Mouse (Mus musculus) liver, embryonic 12.5 days (tissue): ENCODE results near the gene Olfr1495. TPM values are rescaled to one million over a fixed set of nuclear protein-coding genes. Genes with fewer than 3 reads are reported as not detected.
"Not testable (repeated sequence)": the region's sequence is repeated elsewhere in the genome, so short reads cannot be mapped to it uniquely, and the experiment has no call there.

ENCODE experiments used
- ATAC-seq: fragments of 200-750 bp; cut with Nextera tagmentation; 2 replicates; pipeline ENCODE4 v1.8.0; 2017; ENCODE audit warnings: moderate number of reproducible peaks, mild to moderate bottlenecking, moderate library complexity
- H3K27ac ChIP-seq: fragments of 300-500 bp; sonication (generic); 2 replicates; pipeline ENCODE4 v1.5.1; 2016; ENCODE audit warnings: mild to moderate bottlenecking
- H3K27me3 ChIP-seq: fragments of 300-500 bp; sonication (generic); replicated peaks from 2 replicates; pipeline ENCODE4 v1.6.1; 2016; ENCODE audit warnings: mild to moderate bottlenecking, moderate library complexity
- H3K36me3 ChIP-seq: fragments of 300-500 bp; sonication (generic); 2 replicates; pipeline ENCODE4 v1.6.1; 2016; ENCODE audit warnings: mild to moderate bottlenecking, moderate library complexity
- H3K4me1 ChIP-seq: fragments of 300-500 bp; sonication (generic); 2 replicates; pipeline ENCODE4 v1.6.1; 2016
- H3K4me2 ChIP-seq: fragments of 300-500 bp; sonication (generic); 2 replicates; pipeline ENCODE4 v1.6.1; 2016; ENCODE audit warnings: mild to moderate bottlenecking, moderate library complexity
- H3K4me3 ChIP-seq: fragments of 300-500 bp; sonication (generic); 2 replicates; pipeline ENCODE4 v1.5.1; 2016; ENCODE audit warnings: mild to moderate bottlenecking, moderate library complexity
- H3K9ac ChIP-seq: fragments of 300-500 bp; sonication (generic); 2 replicates; pipeline ENCODE4 v1.6.1; 2016; ENCODE audit warnings: mild to moderate bottlenecking, moderate library complexity
- H3K9me3 ChIP-seq: fragments of 300-500 bp; sonication (generic); replicated peaks from 2 replicates; pipeline ENCODE4 v1.6.1; 2016; ENCODE audit warnings: mild to moderate bottlenecking, moderate library complexity
- WGBS: fragments of 180-500 bp; shearing (Covaris S2); methylation state at CpG from one replicate; pipeline ENCODE4 v1.1.7; 2016; ENCODE audit not compliant: insufficient replicate concordance; 5-methylcytosine and 5-hydroxymethylcytosine counted together
- polyA plus RNA-seq: library from polyadenylated mRNA; unstranded; fragments of >200 nt; fragmentation: Nextera tagmentation; extraction: Ambion mirVana; gene quantifications from 2 replicates; pipeline ENCODE4 v1.2.1, GENCODE M21; 2016

The Olfr1495 gene
- not detected in 2 replicates for polyA plus RNA-seq

- Histone ChIP-seq H3K4me1 (no peaks in the 10 kb centered on the region), H3K9me3 (no peaks in the 10 kb centered on the region), H3K9ac (no peak within 1 kb of the TSS), H3K4me3 (no peak within 1 kb of the TSS), H3K4me2 (no peak within 1 kb of the TSS), H3K27ac (no peak within 1 kb of the TSS), H3K27me3 (no peaks in the 10 kb centered on the region), H3K36me3 (no peaks in the 10 kb centered on the region)
- WGBS: 64% methylated on average over 3 of the region's 3 CpGs
- ATAC-seq: no peak
These were observed at the start of gene Olfr1495 for GRCm38 (mm10) chr19:13764306-13764705. Gene Olfr1495, plus strand, starts transcription at chr19:13764606.

GRCm38 (mm10) chr19:13722978-13723377 is 41.4 kb upstream of the Olfr1495 start, which contains the start of gene Olfr1493-ps1:
Gene Olfr1493-ps1, plus strand, starts transcription at chr19:13723278.
- H3K27me3 ChIP-seq: no peaks in the 10 kb centered on the region
- no peak within 1 kb of the TSS for H3K9ac ChIP-seq
- H3K27ac ChIP-seq: no peak within 1 kb of the TSS
- no peaks in the 10 kb centered on the region for H3K36me3 ChIP-seq
- no peak for ATAC-seq
- H3K4me3 ChIP-seq: no peak within 1 kb of the TSS
- WGBS: 37% methylated on average over 2 of the region's 2 CpGs
- 0 out of 2 replicates have a peak, but pooled peaks cover 5% of the 10 kb centered on the region for H3K9me3 ChIP-seq
- no peaks in the 10 kb centered on the region for H3K4me1 ChIP-seq
- H3K4me2 ChIP-seq: no peak within 1 kb of the TSS

- H3K4me3 ChIP-seq: no peak within 1 kb of the TSS
- no peaks in the 10 kb centered on the region for H3K36me3 ChIP-seq
- WGBS: 77% methylated on average over 4 of the region's 4 CpGs
- ATAC-seq: no peak
- H3K9me3 ChIP-seq: no peaks in the 10 kb centered on the region
- no peak within 1 kb of the TSS for H3K4me2 ChIP-seq
- H3K4me1 ChIP-seq: no peaks in the 10 kb centered on the region
- no peak within 1 kb of the TSS for H3K9ac ChIP-seq
- H3K27me3 ChIP-seq: no peaks in the 10 kb centered on the region
- H3K27ac ChIP-seq: no peak within 1 kb of the TSS
These were observed 25.0 kb upstream of the Olfr1495 start, which contains the start of gene Olfr1494 for GRCm38 (mm10) chr19:13739428-13739827. Gene Olfr1494, plus strand, starts transcription at chr19:13739728.

GRCm38 (mm10) chr19:13749366-13749765 is 15.0 kb upstream of the Olfr1495 start:
- WGBS: 55% methylated on average over 1 of the region's 1 CpGs
- Histone ChIP-seq H3K9me3 (no peaks in the 10 kb centered on the region), H3K27ac (no peak overlapping the region), H3K4me3 (no peak overlapping the region), H3K27me3 (no peaks in the 10 kb centered on the region), H3K36me3 (no peaks in the 10 kb centered on the region), H3K4me1 (no peaks in the 10 kb centered on the region), H3K9ac (no peak overlapping the region), H3K4me2 (no peak overlapping the region)
- no peak for ATAC-seq

GRCm38 (mm10) chr19:13768565-13769276 is 4.3 kb downstream of the Olfr1495 start:
- Histone ChIP-seq H3K27ac (no peak overlapping the region), H3K27me3 (no peaks in the 10 kb centered on the region), H3K9ac (no peak overlapping the region), H3K4me2 (no peak overlapping the region), H3K4me3 (no peak overlapping the region), H3K9me3 (no peaks in the 10 kb centered on the region), H3K36me3 (no peaks in the 10 kb centered on the region), H3K4me1 (no peaks in the 10 kb centered on the region)
- WGBS: 69% methylated on average over 9 of the region's 9 CpGs
- ATAC-seq: no peak

- H3K4me1 ChIP-seq: no peaks in the 10 kb centered on the region
- H3K4me2 ChIP-seq: no peak within 1 kb of the TSS
- H3K9ac ChIP-seq: no peak within 1 kb of the TSS
- no peaks in the 10 kb centered on the region for H3K9me3 ChIP-seq
- H3K27ac ChIP-seq: no peak within 1 kb of the TSS
- no peak within 1 kb of the TSS for H3K4me3 ChIP-seq
- no peaks in the 10 kb centered on the region for H3K36me3 ChIP-seq
- ATAC-seq: no peak
- no peaks in the 10 kb centered on the region for H3K27me3 ChIP-seq
- WGBS: 48% methylated on average over 1 of the region's 1 CpGs
These were observed 13.2 kb downstream of the Olfr1495 start, which contains the start of gene Olfr1496 for GRCm38 (mm10) chr19:13777578-13777977. Gene Olfr1496, plus strand, starts transcription at chr19:13777878.

- H3K4me1 ChIP-seq: no peaks in the 10 kb centered on the region
- H3K36me3 ChIP-seq: no peaks in the 10 kb centered on the region
- ATAC-seq: no peak
- no peaks in the 10 kb centered on the region for H3K9me3 ChIP-seq
- no peak within 1 kb of the TSS for H3K9ac ChIP-seq
- H3K27me3 ChIP-seq: no peaks in the 10 kb centered on the region
- H3K27ac ChIP-seq: no peak within 1 kb of the TSS
- H3K4me3 ChIP-seq: no peak within 1 kb of the TSS
- H3K4me2 ChIP-seq: no peak within 1 kb of the TSS
These were observed 33.7 kb downstream of the Olfr1495 start, which contains the start of gene Olfr1497 for GRCm38 (mm10) chr19:13798102-13798501. Gene Olfr1497, minus strand, starts transcription at chr19:13798202.

GRCm38 (mm10) chr19:13805486-13805885 is 41.1 kb downstream of the Olfr1495 start:
- H3K4me1 ChIP-seq, H3K9me3 ChIP-seq, H3K4me3 ChIP-seq, H3K27me3 ChIP-seq, H3K36me3 ChIP-seq, ATAC-seq, H3K4me2 ChIP-seq, H3K9ac ChIP-seq, H3K27ac ChIP-seq: not testable (repeated sequence)
- 34% methylated on average over 1 of the region's 1 CpGs for WGBS

- no peak overlapping the region for H3K4me2 ChIP-seq
- 43% methylated on average over 2 of the region's 2 CpGs for WGBS
- H3K4me3 ChIP-seq: no peak overlapping the region
- no peaks in the 10 kb centered on the region for H3K27me3 ChIP-seq
- no peak for ATAC-seq
- no peak overlapping the region for H3K9ac ChIP-seq
- no peak overlapping the region for H3K27ac ChIP-seq
- H3K4me1 ChIP-seq: no peaks in the 10 kb centered on the region
- no peaks in the 10 kb centered on the region for H3K9me3 ChIP-seq
- H3K36me3 ChIP-seq: no peaks in the 10 kb centered on the region
These were observed 48.4 kb downstream of the Olfr1495 start for GRCm38 (mm10) chr19:13812823-13813222.

- WGBS: 22% methylated on average over 5 of the region's 5 CpGs
- Histone ChIP-seq H3K27me3 (no peaks in the 10 kb centered on the region), H3K9me3 (no peaks in the 10 kb centered on the region)
These were observed 54.4 kb downstream of the Olfr1495 start for GRCm38 (mm10) chr19:13818827-13819226.

GRCm38 (mm10) chr19:13819347-13819746 is 54.9 kb downstream of the Olfr1495 start, which contains the start of gene Olfr1499:
Gene Olfr1499, minus strand, starts transcription at chr19:13819447.
- no peak within 1 kb of the TSS for H3K4me3 ChIP-seq
- H3K27ac ChIP-seq: no peak within 1 kb of the TSS
- H3K27me3 ChIP-seq: no peaks in the 10 kb centered on the region
- H3K4me2 ChIP-seq: no peak within 1 kb of the TSS
- H3K9me3 ChIP-seq: no peaks in the 10 kb centered on the region
- no peak within 1 kb of the TSS for H3K9ac ChIP-seq
- no peaks in the 10 kb centered on the region for H3K36me3 ChIP-seq
- no peak for ATAC-seq
- H3K4me1 ChIP-seq: no peaks in the 10 kb centered on the region

More at GRCm38 (mm10) chr19:13818827-13819226, 54.4 kb downstream of the Olfr1495 start:
- H3K9ac ChIP-seq: no peak overlapping the region
- H3K4me2 ChIP-seq: no peak overlapping the region
- H3K4me1 ChIP-seq: no peaks in the 10 kb centered on the region
- no peak overlapping the region for H3K27ac ChIP-seq
- H3K4me3 ChIP-seq: no peak overlapping the region
- ATAC-seq: no peak
- H3K36me3 ChIP-seq: no peaks in the 10 kb centered on the region
